ENCODE assay signal across 10 mouse cellular contexts in the genomic region with DNA sequence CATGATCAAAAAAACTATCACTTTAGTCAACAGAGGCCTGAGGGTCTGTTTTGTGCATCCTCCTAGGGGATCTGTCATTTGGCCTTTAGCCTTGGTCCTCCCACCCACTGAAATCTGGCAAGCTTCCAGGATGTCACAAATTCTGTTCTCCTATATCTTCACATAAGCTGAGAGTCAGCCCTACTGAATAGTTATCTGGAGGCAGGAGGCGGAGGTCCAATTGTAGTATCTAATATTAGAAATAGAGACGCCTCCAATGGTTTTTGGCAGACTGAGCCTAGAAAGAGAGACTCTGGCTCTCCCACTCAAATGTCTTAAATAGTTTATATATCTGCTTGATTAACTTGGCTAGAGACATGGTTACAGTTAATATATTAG.
A peak's percentile ranks its signal among the peaks of the same experiment; 100 is the strongest.
DNase-seq lines count a peak whose midpoint lies in the region; ATAC-seq and TF ChIP-seq lines count a peak whose summit lies in the region.
"Had no signal": no experiment of that assay in that cellular context is flagged by ENCODE, and none has a peak within 500 bp of the region (broad histone marks: within the 10 kb centered on the region; RNA-seq: fewer than 3 reads in every experiment).

No protein-coding gene starts in this region.

- no peaks in the 10 kb centered on the region for H3K9me3 ChIP-seq in lung, embryonic 14.5 days (ENCODE audit: low read depth, low read length)
- no peaks in the 10 kb centered on the region for H3K9me3 ChIP-seq in heart, embryonic 15.5 days (replicated peaks)
- H3K9me3 ChIP-seq: embryonic facial prominence, embryonic 13.5 days; megakaryocyte, embryonic 14.5 days had no signal

- H3K4me1 ChIP-seq in lung, embryonic 14.5 days (ENCODE audit: insufficient read depth) = 0 out of 2 replicates have a peak, but pooled peaks cover 4% of the 10 kb centered on the region
- H3K4me1 ChIP-seq in lung, adult 2 months (ENCODE audit: control insufficient read depth, insufficient read depth, low read length) = no peaks in the 10 kb centered on the region
- H3K4me1 ChIP-seq in heart, embryonic 15.5 days (replicated peaks) = peaks cover 6% of the 10 kb centered on the region
- H3K4me1 ChIP-seq: embryonic facial prominence, embryonic 13.5 days; megakaryocyte, embryonic 14.5 days had no signal

- no peak for TF ChIP-seq CTCF in lung, embryonic 14.5 days (IDR thresholded peaks at IDR 0.05; ENCODE audit: low read depth)
- TF ChIP-seq CTCF in lung, adult 2 months (IDR thresholded peaks at IDR 0.05; ENCODE audit: insufficient read depth, low read length) = no peak

- no peaks in the 10 kb centered on the region for H3K36me3 ChIP-seq in lung, embryonic 14.5 days (ENCODE audit: insufficient read depth)
- H3K36me3 ChIP-seq in heart, embryonic 15.5 days = no peaks in the 10 kb centered on the region
- H3K36me3 ChIP-seq: embryonic facial prominence, embryonic 13.5 days had no signal

- ATAC-seq in frontal cortex, adult (ENCODE audit: low TSS enrichment) = peak; percentile 28
- peak; percentile 95 for ATAC-seq in lung, embryonic 14.5 days (ENCODE audit: insufficient read depth)
- ATAC-seq in heart, embryonic 15.5 days (replicated peaks; ENCODE audit: insufficient number of reproducible peaks, insufficient read depth, low FRiP score, low read depth) = peak; percentile 67; the same call in 1 of the 2 replicates

- no peaks in the 10 kb centered on the region for H3K27me3 ChIP-seq in lung, embryonic 14.5 days (ENCODE audit: insufficient read depth, low read length)
- H3K27me3 ChIP-seq in heart, embryonic 15.5 days = no peaks in the 10 kb centered on the region
- H3K27me3 ChIP-seq: embryonic facial prominence, embryonic 13.5 days; megakaryocyte, embryonic 14.5 days had no signal

- H3K9ac ChIP-seq in lung, embryonic 14.5 days = no peak overlapping the region
- no peak overlapping the region for H3K9ac ChIP-seq in heart, embryonic 15.5 days
- H3K9ac ChIP-seq: embryonic facial prominence, embryonic 13.5 days had no signal

- TF ChIP-seq POLR2A in lung, adult 2 months (IDR thresholded peaks at IDR 0.05; ENCODE audit: borderline replicate concordance, extremely low read depth, low read depth, low read length) = no peak

- WGBS in lung, embryonic 14.5 days = 56% methylated on average over 2 of the region's 2 CpGs
- 44% methylated on average over 2 of the region's 2 CpGs for WGBS in lung, adult 2 months
- 19% methylated on average over 2 of the region's 2 CpGs for WGBS in heart, embryonic 15.5 days

- no peak for DNase-seq in frontal cortex, postnatal 25 days (ENCODE audit: low spot score in 2 of 2)
- DNase-seq in lung, embryonic 14.5 days = peak; percentile 83
- no peak for DNase-seq in lung, adult 2 months
- peak; percentile 23 for DNase-seq in lung, postnatal 10 days
- DNase-seq in spleen, postnatal 4 days (ENCODE audit: low spot score in 2 of 2) = no peak
- no peak for DNase-seq in embryo, embryonic 10.5 days (ENCODE audit: low spot score)

- H3K27ac ChIP-seq in lung, embryonic 14.5 days (ENCODE audit: low read depth) = no peak overlapping the region; the same call in 1 of the 2 replicates
- H3K27ac ChIP-seq in heart, embryonic 15.5 days = peak overlapping the region; percentile 45
- H3K27ac ChIP-seq: embryonic facial prominence, embryonic 13.5 days had no signal

- no peak overlapping the region for H3K4me3 ChIP-seq in lung, embryonic 14.5 days (ENCODE audit: low read depth, low read length)
- H3K4me3 ChIP-seq in lung, adult 2 months (replicated peaks; ENCODE audit: extremely low read depth, low read depth, low read length) = no peak overlapping the region
- H3K4me3 ChIP-seq in heart, embryonic 15.5 days = no peak overlapping the region
- H3K4me3 ChIP-seq: embryonic facial prominence, embryonic 13.5 days; megakaryocyte, embryonic 14.5 days had no signal

- H3K4me2 ChIP-seq in lung, embryonic 14.5 days = no peak overlapping the region
- H3K4me2 ChIP-seq in heart, embryonic 15.5 days = no peak overlapping the region
- H3K4me2 ChIP-seq: embryonic facial prominence, embryonic 13.5 days had no signal

Comparison
In these comparisons a context has a peak if more than half of its experiments do, and no peak if none do; other contexts are left out.
1. DNase-seq: peak in lung, embryonic 14.5 days (single experiment) and lung, postnatal 10 days (single experiment); none in frontal cortex, postnatal 25 days (0 of 2), lung, adult 2 months (single experiment), spleen, postnatal 4 days (0 of 2) and embryo, embryonic 10.5 days (single experiment).
2. ATAC-seq: peak in every context shown above with its lines; median percentile 95 in lung, embryonic 14.5 days; 67 in heart, embryonic 15.5 days; 28 in frontal cortex, adult.